Mouse (Mus musculus) brain, embryonic 14.5 days (tissue): Measurements from ENCODE around the gene Lrrc32.

ENCODE experiments used
- CTCF ChIP-seq: fragments of 200-500 bp; IDR thresholded peaks from 2 replicates; pipeline ENCODE4 v1.5.1; 2012; ENCODE audit warnings: inconsistent platforms, mild to moderate bottlenecking, moderate library complexity, borderline replicate concordance; ENCODE audit not compliant: insufficient read depth, insufficient read length; ENCODE audit errors: extremely low read depth
- POLR2A ChIP-seq: fragments of 200-500 bp; IDR thresholded peaks from 2 replicates; pipeline ENCODE4 v1.6.1; 2012; ENCODE audit warnings: mild to moderate bottlenecking, inconsistent platforms, borderline replicate concordance; ENCODE audit not compliant: poor library complexity, insufficient read depth, insufficient read length, severe bottlenecking; ENCODE audit errors: extremely low read depth

- no peak for TF ChIP-seq POLR2A
- no peak for TF ChIP-seq CTCF
Measured at GRCm38 (mm10) chr7:98500470-98500869, 11.4 kb downstream of the Lrrc32 start.
